Mouse (Mus musculus) heart, adult 11 months (tissue): ENCODE measurements around the gene Utf1.

Source experiments
- DNase-seq: peaks from one replicate; pipeline ENCODE4 v3.0.0; 2022

Gene Utf1

DNA sequence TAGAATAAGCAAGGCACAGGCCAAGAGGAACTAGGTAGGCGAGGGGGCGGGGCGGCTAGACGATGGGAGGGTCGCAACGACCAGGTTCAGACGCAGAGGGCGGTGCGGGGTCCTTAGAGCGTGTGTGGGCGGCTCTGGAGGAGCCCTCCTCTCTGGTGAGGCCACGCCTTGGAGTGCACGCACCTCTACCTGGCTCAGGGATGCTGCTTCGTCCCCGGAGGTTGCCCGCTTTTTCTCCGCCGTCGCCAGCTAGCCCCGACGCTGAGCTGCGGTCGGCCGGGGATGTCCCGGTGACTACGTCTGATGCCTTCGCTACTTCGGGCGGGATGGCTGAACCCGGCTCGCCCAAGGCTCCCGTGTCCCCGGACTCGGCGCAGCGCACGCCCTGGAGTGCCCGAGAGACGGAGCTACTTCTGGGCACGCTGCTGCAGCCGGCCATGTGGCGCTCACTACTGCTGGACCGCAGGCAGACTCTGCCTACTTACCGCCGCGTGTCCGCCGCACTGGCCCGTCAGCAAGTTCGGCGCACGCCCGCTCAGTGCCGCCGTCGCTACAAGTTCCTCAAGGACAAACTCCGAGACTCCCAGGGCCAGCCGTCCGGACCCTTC lies at the start of gene Utf1:
Gene Utf1 (plus strand): TSS at position 116 of the 608 bp plus-strand sequence.
- no peak for DNase-seq

DNA sequence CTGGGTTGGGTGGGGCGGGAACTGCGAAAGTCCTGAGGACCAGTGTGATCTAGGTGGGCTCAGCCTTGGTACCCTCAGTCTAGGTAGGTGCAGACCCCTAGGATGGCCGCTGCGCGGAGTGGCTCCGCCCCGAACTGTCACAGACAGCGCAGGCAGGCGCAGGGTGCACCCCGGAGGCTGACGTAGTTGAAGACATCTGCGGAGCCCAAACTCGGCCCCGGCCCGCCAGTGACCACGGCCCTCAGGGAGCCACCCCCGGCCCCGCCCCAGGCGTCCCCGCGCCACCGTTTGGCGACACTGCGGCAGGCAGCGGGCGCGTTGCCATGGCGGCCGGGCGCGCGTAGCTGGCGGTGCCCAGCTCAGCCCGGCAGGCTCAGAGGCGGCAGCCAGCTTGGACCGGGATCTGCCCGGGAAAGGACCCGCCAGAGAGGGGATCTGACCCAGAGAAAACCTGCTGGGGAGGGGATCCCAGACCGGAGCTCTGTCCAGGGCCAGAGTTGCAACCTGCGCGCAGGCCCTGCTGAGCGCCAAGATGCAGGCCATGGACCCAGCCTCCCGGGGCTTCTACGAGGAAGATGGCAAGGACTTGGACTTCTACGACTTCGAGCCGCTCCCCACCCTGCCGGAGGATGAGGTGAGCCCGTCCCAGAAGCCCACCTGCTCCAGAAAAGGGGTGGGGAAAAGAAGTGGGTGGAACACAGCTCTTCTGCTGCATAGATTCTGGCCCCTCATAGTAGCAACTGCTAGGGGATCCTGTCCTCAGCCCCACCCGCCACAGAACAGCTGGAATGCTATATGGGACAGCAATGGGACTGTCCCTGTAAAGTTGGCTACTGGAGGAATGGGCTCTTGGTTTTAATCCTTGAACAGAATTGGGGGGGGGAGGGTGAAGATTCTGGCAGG lies 48.7 kb upstream of the Utf1 start, which contains the start of gene Kndc1:
Gene Kndc1 (plus strand): TSS at position 42 of the 903 bp plus-strand sequence.
- DNase-seq, result peak; percentile 74

DNA sequence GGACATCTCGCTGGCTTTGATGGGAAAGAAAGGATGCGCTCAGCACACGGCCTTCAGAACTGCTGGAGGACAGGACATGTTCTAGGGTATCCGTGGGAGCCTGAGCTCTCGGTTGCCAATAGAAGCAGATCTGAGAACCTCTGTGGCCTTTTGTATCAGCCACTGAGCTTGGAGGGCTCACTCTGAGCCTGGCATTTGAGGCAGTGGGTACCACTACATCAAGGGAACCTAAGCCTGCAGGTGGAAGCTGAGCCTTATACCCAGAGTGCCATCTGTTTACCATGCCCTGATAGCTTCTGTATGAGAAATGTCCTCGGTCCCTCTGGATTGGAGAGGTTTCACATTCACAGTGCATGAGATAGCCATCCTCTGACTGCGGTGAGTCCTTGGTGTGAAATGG lies 47.3 kb upstream of the Utf1 start:
- DNase-seq, result no peak

DNA sequence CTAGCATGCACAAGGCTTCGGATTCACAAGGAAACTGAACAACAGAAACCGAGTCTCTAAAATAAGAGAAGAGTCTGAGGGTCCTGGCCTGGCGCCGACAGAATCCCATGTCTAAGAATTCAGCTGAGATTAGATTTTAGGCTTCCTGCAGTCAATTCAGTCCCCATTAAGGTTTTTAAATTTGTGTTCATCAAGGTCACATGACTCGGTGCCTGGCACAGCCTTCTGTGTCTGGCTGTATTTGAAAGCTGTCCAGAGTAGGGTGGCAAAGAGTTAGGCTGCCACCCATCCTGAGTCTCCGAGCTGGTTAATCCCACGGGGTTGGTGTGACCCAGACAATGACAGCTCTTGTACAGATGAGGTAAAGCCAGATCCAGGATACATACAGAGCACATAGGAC lies 46.8 kb upstream of the Utf1 start:
- DNase-seq, result no peak

DNA sequence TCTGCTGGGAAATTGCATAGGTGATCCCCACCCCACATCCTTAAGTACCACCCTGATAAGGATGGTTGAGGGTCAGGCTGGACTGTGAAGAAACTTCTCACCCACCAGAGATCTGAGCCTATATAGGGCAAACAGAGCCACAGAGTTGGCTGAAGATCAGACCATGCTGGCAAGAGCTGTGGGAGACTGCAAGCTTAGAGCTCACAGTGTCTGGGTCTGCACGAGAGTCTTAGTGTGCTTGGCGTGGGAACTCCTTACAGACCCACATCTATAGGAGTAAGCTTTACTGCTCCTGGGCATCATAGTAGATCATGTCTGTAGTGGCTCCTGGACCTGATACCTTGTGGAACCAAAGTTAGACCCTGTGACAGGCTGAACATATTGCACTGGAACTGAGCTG lies 45.0 kb upstream of the Utf1 start:
- DNase-seq, result no peak

DNA sequence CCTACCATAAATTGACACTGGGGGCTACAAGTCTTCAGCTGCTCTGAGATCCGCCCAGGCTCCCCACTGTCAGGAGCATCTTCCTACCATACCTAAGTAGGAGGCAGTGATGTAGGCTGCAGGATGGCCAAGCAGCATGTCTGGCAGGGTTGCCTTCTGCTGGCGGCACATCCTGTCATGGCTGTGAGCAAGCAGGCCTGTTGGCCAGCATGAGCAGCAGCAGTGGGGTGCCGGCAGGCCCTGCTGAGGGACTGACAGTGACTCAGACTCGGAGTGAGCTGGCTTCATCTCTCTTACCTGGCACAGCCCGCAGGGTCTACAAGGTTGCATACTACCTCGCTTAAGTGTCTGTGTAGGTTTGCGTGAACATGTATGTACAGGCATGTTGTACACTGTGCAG lies 44.1 kb upstream of the Utf1 start:
- no peak for DNase-seq

DNA sequence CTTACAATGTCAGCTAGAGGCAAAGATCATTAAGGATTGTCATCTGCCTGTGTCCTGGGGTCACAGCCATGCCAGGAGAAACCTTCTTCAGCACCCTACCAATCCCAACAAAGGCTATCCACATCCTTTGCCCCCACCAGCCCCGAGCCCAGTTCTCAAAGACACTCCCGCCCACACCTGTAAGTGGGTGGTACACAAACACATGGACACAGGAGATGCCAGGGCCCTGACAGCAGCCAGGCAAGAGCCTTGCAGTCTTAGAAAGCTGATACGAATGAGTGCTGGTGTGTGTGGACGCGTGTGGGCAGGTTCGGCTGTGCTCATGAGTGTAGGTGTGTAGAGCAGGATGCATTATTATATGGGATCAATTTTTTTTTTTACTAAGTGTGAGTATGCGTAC lies 43.1 kb upstream of the Utf1 start:
- DNase-seq, result no peak

DNA sequence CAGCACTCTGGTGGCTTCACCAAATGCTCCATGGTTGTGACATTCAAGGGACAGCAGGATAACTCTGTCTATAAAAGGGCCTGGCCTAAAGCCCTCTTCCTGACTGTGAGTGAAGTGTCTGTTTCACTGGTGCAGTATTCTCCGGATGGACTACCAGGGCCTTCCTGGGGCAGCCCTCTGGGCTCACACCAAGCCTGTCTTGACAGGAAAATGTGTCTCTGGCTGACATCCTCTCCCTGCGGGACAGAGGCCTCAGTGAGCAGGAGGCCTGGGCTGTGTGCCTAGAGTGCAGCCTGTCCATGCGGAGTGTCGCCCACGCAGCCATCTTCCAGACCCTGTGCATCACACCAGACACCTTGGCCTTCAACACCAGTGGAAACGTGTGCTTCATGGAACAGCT lies 42.7 kb upstream of the Utf1 start:
- no peak for DNase-seq

DNA sequence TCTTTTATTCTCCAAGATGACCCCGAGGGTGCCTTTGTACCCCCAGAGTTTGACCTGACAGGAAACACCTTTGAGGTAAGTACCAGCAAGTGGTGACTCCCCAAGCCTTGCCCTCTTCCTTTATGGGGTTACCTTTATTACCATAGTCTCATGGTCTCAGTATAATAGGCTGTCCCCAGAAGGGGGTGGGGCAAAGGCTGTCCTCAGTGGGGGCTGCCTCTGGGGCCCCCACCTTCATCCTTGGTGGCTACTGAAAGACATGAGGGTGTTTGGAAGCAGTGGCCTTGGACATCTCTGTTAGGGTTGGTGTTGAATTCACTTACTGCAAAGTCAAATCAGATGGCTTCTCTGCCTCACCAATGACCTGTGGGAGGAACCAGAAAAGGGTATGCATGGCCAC lies 41.6 kb upstream of the Utf1 start:
- no peak for DNase-seq

DNA sequence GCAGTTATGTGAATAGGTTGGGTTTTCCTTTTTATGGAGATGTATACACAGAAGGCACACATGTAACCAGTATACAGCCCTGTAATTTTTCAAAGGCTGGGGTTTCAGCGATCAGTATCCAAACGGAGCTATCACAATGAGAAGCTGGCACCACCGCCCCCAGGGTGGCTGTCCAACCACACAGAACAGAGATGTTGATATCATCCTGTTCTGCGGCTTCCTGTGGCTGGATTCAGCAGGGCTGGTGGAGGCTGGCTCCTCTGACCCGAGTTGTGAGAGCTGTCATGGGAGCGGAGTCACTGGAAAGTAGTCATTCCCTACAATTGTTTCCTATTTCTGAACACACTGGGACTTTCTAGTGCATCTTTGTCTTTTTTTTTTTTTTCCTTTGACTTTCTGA lies 38.3 kb upstream of the Utf1 start:
- DNase-seq, result no peak

DNA sequence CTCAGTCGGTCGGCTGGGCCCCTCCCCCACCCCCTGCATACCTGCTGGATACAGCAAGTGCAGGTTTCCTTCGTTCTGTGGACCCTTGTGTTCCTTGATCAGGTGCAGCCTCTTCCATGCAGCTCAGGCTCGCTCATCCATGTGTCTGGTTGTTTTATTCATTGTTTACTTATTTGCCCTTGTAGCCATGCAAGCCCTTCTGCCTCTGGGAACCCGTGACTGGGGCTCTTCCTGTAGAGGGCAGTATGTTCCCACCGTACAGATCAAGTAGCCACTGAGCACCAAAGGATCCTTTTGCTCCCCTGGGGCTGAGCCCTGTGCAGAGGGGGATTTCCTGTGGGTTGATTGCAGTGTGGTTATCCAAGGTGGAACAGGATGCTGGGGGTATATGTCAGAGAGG lies 37.9 kb upstream of the Utf1 start:
- peak; percentile 89 for DNase-seq

DNA sequence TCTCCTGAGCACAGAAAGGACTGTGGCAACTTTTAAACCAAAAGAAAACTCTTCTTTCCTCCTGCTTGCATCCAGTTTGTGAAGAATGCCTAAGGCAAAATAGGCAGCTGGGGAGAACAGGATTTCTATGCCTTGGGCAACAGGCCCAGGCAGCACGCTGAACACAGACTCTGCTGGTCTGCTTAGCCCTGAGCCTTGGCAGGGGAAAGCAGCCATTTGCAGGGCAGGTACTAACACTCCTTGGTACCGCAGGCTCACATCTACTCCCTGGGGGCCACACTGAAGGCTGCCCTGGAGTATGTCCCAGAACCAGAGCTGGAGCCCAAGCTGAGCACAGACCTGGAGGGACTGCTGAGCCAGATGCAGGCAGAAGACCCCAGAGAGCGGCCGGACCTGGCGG lies 35.4 kb upstream of the Utf1 start:
- DNase-seq, result no peak

DNA sequence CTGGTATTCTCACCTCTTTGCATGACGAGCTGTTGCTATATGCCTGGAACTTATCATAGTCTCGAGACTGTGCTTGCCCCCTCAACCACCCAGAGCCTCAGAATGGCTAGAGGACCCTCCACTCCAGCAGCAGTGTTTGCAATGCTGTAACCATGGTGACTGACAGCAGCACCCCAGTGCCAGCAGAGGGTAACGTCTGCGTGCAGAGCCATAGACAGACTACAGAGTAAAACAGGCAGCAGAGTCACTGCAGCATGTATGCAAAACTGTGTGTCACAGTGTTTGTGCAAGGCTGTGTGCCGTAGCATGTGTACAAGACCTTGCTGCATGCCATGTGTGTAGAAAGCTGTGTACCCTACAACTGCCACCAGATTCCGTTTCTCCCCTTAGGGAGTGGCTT lies 34.1 kb upstream of the Utf1 start:
- no peak for DNase-seq

DNA sequence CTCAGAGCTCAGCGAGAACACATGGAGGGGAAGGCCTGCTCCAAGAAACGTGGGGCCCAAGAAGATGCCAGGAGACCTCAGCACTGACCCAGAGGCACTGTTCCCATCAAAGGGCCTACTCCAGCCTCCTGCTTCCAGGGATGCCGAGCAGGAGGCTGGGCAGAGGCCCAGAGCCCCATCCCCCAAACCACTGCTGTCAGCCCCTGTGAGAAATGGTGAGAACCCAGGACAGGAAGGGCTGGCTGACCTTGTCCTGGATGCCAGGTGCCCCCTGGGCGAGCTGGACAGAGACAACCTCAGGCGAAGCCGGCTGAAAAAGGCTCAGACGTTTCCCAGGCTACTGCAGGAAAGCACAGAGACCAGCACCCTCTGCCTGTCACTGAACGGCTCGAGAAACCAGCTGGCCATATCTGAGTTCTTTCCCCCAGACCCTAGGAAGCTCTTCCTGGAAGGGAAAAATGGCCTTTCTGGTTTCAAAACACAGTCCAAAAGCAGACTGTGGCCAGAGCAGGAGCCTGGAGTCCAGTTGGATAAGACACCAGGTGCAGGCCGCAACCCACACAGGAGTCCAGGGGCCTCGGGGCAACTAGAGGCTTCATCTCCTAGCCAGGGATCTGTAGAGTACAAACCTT lies 33.3 kb upstream of the Utf1 start:
- DNase-seq, result no peak

DNA sequence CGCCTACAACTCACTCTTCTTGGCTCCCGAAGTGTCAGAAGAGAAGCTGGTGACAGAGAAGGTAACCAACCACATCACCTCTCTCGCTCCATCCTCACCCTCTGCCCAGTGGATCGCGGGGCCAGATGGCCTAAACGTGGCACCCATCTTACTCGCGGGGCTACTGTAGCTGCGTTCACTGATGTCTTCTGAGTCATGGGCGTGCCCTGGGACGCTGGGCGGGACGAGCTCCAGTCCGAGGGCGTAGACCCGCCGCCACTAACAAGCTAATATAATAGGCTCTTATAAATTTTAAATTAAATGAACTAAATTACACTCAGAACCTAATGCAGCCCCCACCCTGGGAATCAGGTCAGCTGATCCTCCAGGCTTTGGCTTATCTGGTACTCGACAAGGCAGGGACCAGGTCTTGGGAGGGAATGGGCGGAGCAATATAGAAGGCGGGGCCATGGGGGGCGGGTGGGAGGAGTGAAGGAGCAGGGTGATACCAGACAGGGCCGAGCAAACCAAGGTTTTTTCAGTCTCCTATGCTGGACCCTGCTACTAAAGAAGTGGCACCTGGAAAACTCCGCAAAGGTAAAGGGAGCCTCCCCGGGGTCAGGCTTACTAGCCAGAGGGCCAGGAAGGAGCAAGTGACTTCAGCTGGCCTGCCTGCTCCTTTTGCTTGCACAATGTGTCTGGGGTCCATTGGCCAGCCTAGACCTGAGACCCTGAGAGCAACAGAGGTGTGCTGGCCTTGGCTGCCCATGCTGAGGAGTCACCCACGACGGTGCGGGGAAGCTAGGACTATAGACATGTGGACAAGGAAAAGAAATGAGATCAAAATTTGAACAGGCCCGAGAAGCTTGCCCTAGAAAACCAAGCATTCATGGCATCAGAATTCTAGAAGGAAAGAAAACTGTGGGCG lies 29.2 kb upstream of the Utf1 start:
- DNase-seq, result no peak

DNA sequence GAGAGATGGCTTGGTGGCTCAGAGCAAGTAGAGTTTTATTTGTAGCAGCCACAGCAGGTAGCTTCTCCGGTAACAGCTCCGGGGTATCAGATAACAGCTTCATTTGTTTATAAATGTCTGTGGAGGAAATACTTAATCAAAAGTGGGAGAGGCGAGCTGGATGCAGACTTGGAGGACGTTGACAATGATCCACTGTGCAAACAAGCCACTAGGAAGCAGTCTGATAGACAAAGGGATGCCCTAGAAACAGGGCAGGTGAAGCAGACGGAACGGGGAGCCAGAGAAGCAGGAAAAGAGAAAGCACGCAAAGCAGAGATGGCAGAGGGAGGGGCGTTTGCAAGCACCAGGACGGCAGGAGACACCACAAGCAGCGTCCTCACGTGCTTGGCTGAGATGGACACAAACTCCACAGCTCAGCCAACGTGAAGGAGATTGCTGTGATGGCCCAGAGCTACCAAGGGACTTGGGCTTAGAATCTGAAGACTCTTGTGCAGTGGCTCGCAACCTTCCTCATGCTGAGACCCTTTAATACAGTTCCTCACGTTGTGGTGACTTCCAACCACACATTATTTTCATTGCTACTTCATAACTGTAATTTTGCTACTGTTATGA lies 27.8 kb upstream of the Utf1 start:
- no peak for DNase-seq

DNA sequence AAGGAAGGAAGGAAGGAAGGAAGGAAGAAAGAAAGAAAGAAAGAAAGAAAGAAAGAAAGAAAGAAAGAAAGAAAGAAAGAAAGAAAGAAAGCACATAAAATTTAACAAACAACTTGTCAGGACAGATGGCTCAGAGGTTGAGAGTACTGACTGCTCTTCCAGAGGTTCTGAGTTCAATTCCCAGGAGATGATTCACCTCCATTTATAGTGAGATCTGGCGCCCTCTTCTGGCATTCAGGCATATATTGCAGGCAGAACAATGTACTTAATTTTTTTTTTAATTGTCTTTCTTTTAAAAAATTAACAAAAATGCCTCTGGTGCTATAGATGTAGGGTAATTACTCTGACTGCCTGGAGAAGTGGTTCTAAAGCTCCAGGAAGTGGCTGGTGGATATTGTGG lies 27.2 kb upstream of the Utf1 start:
- DNase-seq, result no peak

DNA sequence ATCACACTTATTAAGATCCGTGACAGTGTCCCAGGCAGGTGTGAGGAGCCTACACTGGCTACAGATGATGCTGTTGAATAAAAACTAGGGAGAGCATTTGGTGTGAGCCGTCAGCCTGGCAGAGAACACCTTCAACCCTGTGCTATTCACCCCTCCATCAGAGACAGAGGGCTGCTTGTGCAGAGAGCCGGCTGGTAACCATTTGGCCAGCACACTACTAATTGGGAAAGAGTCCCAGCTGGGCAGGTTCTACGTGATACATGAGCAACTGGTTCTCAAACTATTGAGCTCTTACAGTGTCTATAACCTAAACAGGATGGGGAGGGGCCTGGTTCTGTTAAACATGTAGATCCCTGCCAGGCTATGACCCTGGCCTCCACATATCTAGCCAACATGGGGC lies 25.3 kb upstream of the Utf1 start:
- DNase-seq, result no peak

DNA sequence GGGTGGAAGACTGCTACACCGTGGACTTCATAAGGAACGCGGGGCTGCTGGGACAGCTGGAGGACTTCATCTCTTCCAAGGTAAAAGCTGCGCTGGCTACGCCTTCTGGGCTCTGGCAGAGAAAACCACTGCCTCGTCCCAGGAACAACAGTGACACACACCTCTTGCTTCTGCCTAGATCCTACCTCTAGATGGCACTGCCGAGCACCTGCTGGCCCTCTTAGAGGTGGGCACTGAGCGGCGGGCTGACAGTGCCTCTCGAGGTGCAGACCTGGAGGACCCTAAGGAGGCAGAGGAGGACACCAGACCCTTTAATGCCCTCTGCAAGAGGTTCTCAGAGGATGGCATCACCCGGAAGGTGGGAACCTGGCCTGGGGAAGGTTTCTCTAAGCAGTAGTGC lies 12.9 kb upstream of the Utf1 start:
- DNase-seq, result no peak

DNA sequence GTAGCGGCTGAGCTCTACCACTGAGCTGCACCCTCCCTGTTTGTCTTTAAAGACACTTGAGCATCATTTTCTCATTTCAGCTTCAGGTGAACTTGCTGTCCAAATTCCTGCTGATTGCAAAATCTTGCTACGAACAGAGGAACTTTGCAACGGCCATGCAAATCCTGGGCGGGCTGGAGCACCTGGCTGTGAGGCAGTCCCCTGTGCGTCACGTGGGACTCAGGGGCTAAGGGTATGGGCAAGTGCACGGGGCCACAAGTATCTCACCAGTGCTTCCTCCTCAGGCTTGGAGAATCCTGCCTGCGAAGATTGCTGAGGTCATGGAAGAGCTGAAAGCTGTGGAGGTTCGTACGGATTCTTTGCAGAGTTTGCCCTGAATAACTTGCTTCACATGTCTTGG lies 6.9 kb upstream of the Utf1 start:
- no peak for DNase-seq

DNA sequence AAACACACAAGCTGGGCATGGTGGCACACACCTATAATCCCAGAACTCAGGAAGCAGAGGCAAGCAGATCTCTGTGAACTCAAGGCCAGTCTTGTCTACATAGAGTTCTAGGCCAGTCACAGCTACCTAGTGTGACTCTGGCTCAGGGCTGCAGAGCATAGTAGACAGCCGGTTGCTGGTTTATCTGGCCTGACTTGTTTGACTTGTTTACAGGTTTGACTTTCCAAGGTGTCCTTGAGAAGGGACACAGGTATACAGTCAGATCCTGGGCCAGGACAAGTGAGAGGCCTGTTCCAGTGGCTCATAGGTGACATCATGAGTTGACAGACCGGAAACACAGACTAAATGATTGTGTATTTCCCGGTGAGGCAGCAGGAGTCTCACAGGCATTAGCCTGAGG lies 6.5 kb upstream of the Utf1 start:
- no peak for DNase-seq

DNA sequence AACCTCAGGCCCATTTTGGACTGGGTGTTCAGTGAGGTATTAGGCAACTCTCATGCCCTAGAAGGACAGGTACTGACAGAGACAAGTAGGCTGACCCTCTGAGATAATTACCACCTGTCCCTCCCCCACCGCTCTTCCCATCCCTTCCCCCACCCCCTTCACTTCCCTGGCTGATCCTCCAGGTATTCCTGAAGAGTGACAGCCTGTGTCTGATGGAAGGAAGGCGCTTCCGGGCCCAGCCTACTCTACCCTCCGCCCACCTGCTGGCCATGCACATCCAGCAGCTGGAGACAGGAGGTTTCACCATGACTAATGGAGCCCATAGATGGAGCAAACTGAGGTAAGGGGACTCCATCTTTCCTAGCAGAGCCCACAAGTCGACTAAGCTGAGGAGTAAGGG lies 5.8 kb upstream of the Utf1 start:
- no peak for DNase-seq
